17 mouse cellular contexts compared by ENCODE assay signal in genomic region chr8:116252455-116253216, GRCm38 (mm10).
DNase-seq lines count a peak whose midpoint lies in the region; ATAC-seq and TF ChIP-seq lines count a peak whose summit lies in the region.
"Had no signal": no experiment of that assay in that cellular context is flagged by ENCODE, and none has a peak within 500 bp of the region (broad histone marks: within the 10 kb centered on the region; RNA-seq: fewer than 3 reads in every experiment).

No protein-coding gene starts in this region.

- H3K27me3 ChIP-seq in embryonic facial prominence, embryonic 11.5 days (ENCODE audit: control insufficient read depth, insufficient read depth, low read length), result no peaks in the 10 kb centered on the region
- H3K27me3 ChIP-seq in embryonic facial prominence, embryonic 10.5 days (replicated peaks; ENCODE audit: low read depth, poor library complexity, severe bottlenecking), result no peaks in the 10 kb centered on the region
- H3K27me3 ChIP-seq in lung, embryonic 14.5 days (ENCODE audit: insufficient read depth, low read length), result no peaks in the 10 kb centered on the region
- H3K27me3 ChIP-seq: forebrain, embryonic 15.5 days; limb, embryonic 12.5 days; liver, embryonic 12.5 days had no signal

- ATAC-seq in embryonic facial prominence, embryonic 11.5 days (replicated peaks; ENCODE audit: insufficient number of reproducible peaks, low FRiP score, low TSS enrichment, low read depth), result no peak
- ATAC-seq in lung, embryonic 14.5 days (ENCODE audit: insufficient read depth), result peak; percentile 94
- ATAC-seq: forebrain, embryonic 15.5 days; liver, embryonic 12.5 days had no signal

- no peak for TF ChIP-seq CTCF in lung, embryonic 14.5 days (IDR thresholded peaks at IDR 0.05; ENCODE audit: low read depth)

- no peaks in the 10 kb centered on the region for H3K9me3 ChIP-seq in embryonic facial prominence, embryonic 11.5 days (replicated peaks; ENCODE audit: control insufficient read depth, low read length)
- H3K9me3 ChIP-seq in embryonic facial prominence, embryonic 10.5 days, result no peaks in the 10 kb centered on the region
- no peaks in the 10 kb centered on the region for H3K9me3 ChIP-seq in lung, embryonic 14.5 days (ENCODE audit: low read depth, low read length)
- H3K9me3 ChIP-seq: forebrain, embryonic 15.5 days; limb, embryonic 12.5 days; liver, embryonic 12.5 days had no signal

- no peaks in the 10 kb centered on the region for H3K4me1 ChIP-seq in embryonic facial prominence, embryonic 11.5 days (ENCODE audit: control insufficient read depth, insufficient read depth, low read length)
- H3K4me1 ChIP-seq in embryonic facial prominence, embryonic 10.5 days, result peaks cover 5% of the 10 kb centered on the region; the same call in 1 of the 2 replicates
- H3K4me1 ChIP-seq in lung, embryonic 14.5 days (ENCODE audit: insufficient read depth), result no peaks in the 10 kb centered on the region
- H3K4me1 ChIP-seq: forebrain, embryonic 15.5 days; limb, embryonic 12.5 days; liver, embryonic 12.5 days had no signal

- H3K9ac ChIP-seq in embryonic facial prominence, embryonic 11.5 days (replicated peaks; ENCODE audit: low read length), result no peak overlapping the region
- no peak overlapping the region for H3K9ac ChIP-seq in lung, embryonic 14.5 days
- H3K9ac ChIP-seq: forebrain, embryonic 15.5 days; limb, embryonic 12.5 days; liver, embryonic 12.5 days had no signal

- H3K4me3 ChIP-seq in embryonic facial prominence, embryonic 11.5 days (ENCODE audit: low read depth, low read length), result no peak overlapping the region
- no peak overlapping the region for H3K4me3 ChIP-seq in embryonic facial prominence, embryonic 10.5 days
- H3K4me3 ChIP-seq in lung, embryonic 14.5 days (ENCODE audit: low read depth, low read length), result no peak overlapping the region
- H3K4me3 ChIP-seq: forebrain, embryonic 15.5 days; limb, embryonic 12.5 days; liver, embryonic 12.5 days had no signal

- H3K27ac ChIP-seq in embryonic facial prominence, embryonic 11.5 days (replicated peaks; ENCODE audit: low read depth, low read length), result no peak overlapping the region
- H3K27ac ChIP-seq in embryonic facial prominence, embryonic 10.5 days (replicated peaks), result no peak overlapping the region
- peak overlapping the region; percentile 48 for H3K27ac ChIP-seq in lung, embryonic 14.5 days (ENCODE audit: low read depth)
- H3K27ac ChIP-seq: forebrain, embryonic 15.5 days; limb, embryonic 12.5 days; liver, embryonic 12.5 days; macrophage had no signal

- H3K4me2 ChIP-seq in embryonic facial prominence, embryonic 11.5 days (ENCODE audit: low read depth, low read length), result no peak overlapping the region
- no peak overlapping the region for H3K4me2 ChIP-seq in lung, embryonic 14.5 days
- H3K4me2 ChIP-seq: forebrain, embryonic 15.5 days; limb, embryonic 12.5 days; liver, embryonic 12.5 days; midbrain, embryonic 11.5 days had no signal

- no peaks in the 10 kb centered on the region for H3K36me3 ChIP-seq in embryonic facial prominence, embryonic 11.5 days (replicated peaks; ENCODE audit: control insufficient read depth, insufficient read depth, low read depth, low read length)
- H3K36me3 ChIP-seq in embryonic facial prominence, embryonic 10.5 days (replicated peaks), result no peaks in the 10 kb centered on the region
- no peaks in the 10 kb centered on the region for H3K36me3 ChIP-seq in lung, embryonic 14.5 days (ENCODE audit: insufficient read depth)
- H3K36me3 ChIP-seq: forebrain, embryonic 15.5 days; limb, embryonic 12.5 days; liver, embryonic 12.5 days had no signal

- DNase-seq in embryonic facial prominence, embryonic 11.5 days (ENCODE audit: low spot score), result peak; percentile 24
- DNase-seq in embryonic facial prominence, embryonic 10.5 days (ENCODE audit: low spot score), result no peak
- DNase-seq in lung, embryonic 14.5 days, result peak; percentile 82
- DNase-seq in lung, postnatal 14 days, result no peak
- DNase-seq in kidney, adult 9 months, result peak; percentile 58
- DNase-seq in kidney, postnatal 14 days, result peak; percentile 71
- no peak for DNase-seq in thymus, postnatal 14 days
- no peak for DNase-seq in spleen, postnatal 14 days (ENCODE audit: low spot score in 2 of 2)
- DNase-seq: adrenal gland, postnatal 36 days; cerebellum, adult 18-20 months; cerebellum, postnatal 36 days; gastrocnemius, postnatal 25 days had no signal

- WGBS in embryonic facial prominence, embryonic 11.5 days, result 59% methylated on average over 7 of the region's 7 CpGs
- 58% methylated on average over 7 of the region's 7 CpGs for whole genome bisulfite sequencing in embryonic facial prominence, embryonic 10.5 days
- 14% methylated on average over 7 of the region's 7 CpGs for WGBS in lung, embryonic 14.5 days

Comparison
In these comparisons a context has a peak if more than half of its experiments do, and no peak if none do; other contexts are left out.
1. DNase-seq: peak in embryonic facial prominence, embryonic 11.5 days (single experiment), lung, embryonic 14.5 days (single experiment), kidney, adult 9 months (single experiment) and kidney, postnatal 14 days (single experiment); none in embryonic facial prominence, embryonic 10.5 days (single experiment), lung, postnatal 14 days (single experiment), thymus, postnatal 14 days (single experiment) and spleen, postnatal 14 days (0 of 2).